Mouse (Mus musculus): Measurements from ENCODE around the gene Trmt6. TPM values are rescaled to one million over a fixed set of nuclear protein-coding genes. Genes with fewer than 3 reads are reported as not detected.

Gene Trmt6
- polyA plus RNA-seq, 1 experiment from 2014 or later: 23.5 TPM

GRCm38 (mm10) chr2:132848361-132848760 lies 32.5 kb upstream of the Trmt6 start:
- Histone ChIP-seq H3K4me2 (ENCODE audit: low read length) (no peak overlapping the region), H3K27ac (replicated peaks in 1 of 2; ENCODE audit: control insufficient read depth in 1 of 2, insufficient read depth in 1 of 2, low read depth in 2 of 2, low read length in 2 of 2) (no peak overlapping the region), H3K27me3 (ENCODE audit: control insufficient read depth, insufficient read depth, low read length) (no peaks in the 10 kb centered on the region), H3K36me3 (ENCODE audit: control insufficient read depth, insufficient read depth, low read length) (peaks cover 25% of the 10 kb centered on the region; the same call in 1 of the 2 replicates), H3K9me3 (ENCODE audit: control insufficient read depth, low read length) (no peaks in the 10 kb centered on the region), H3K4me1 (ENCODE audit: control insufficient read depth in 2 of 2, insufficient read depth in 2 of 2, low read length in 2 of 2) (peaks cover 4 to 10% of the 10 kb centered on the region in 2 experiments; a peak in 2 of 4 replicates), H3K9ac (ENCODE audit: low read length) (no peak overlapping the region), H3K4me3 (ENCODE audit: control insufficient read depth in 1 of 2, insufficient read depth in 1 of 2, low read depth in 1 of 2, low read length in 2 of 2) (no peak overlapping the region)
- no peak for ATAC-seq (ENCODE audit: insufficient number of reproducible peaks, insufficient read depth, low FRiP score, low read depth)
- 91% methylated on average over 4 of the region's 4 CpGs for WGBS

DNA sequence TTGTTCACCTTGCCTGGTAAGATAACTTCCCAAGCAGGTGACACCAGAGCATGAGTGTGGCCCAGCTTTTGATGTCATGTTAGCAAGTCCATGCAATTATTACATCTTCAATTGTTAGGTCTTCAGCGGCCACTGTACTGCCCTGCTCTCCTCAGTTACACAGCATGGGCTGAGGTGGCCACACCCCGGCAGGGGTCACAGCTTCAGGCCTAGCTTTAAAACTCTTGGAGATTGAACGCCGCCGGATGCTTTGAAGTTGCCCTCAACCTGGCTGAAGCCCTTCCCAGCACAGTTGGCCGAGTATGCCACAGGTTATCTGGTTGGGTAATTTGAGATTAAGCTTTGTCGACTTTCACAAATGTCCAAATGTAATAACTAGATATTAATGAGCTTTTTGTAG lies 31.7 kb upstream of the Trmt6 start:
- peak overlapping the region; percentile 90 for H3K9ac ChIP-seq (ENCODE audit: low read length)
- WGBS: 41% methylated on average over 7 of the region's 7 CpGs
- H3K4me2 ChIP-seq (ENCODE audit: low read length): peak overlapping the region; percentile 82
- H3K27ac ChIP-seq (replicated peaks in 1 of 2; ENCODE audit: control insufficient read depth in 1 of 2, insufficient read depth in 1 of 2, low read depth in 2 of 2, low read length in 2 of 2): no peak overlapping the region
- peaks cover 4 to 10% of the 10 kb centered on the region in 2 experiments; a peak in 2 of 4 replicates for H3K4me1 ChIP-seq (ENCODE audit: control insufficient read depth in 2 of 2, insufficient read depth in 2 of 2, low read length in 2 of 2)
- no peaks in the 10 kb centered on the region for H3K27me3 ChIP-seq (ENCODE audit: control insufficient read depth, insufficient read depth, low read length)
- H3K4me3 ChIP-seq (ENCODE audit: control insufficient read depth in 1 of 2, insufficient read depth in 1 of 2, low read depth in 1 of 2, low read length in 2 of 2): peak overlapping the region; percentile 92 to 93; a peak in 3 of 4 replicates
- H3K9me3 ChIP-seq (ENCODE audit: control insufficient read depth, low read length): no peaks in the 10 kb centered on the region
- peaks cover 33% of the 10 kb centered on the region for H3K36me3 ChIP-seq (ENCODE audit: control insufficient read depth, insufficient read depth, low read length)
- no peak for ATAC-seq (ENCODE audit: insufficient number of reproducible peaks, insufficient read depth, low FRiP score, low read depth)

- H3K9ac ChIP-seq (ENCODE audit: low read length): peak within 1 kb of the TSS; percentile 90
- H3K4me2 ChIP-seq (ENCODE audit: low read length): peak within 1 kb of the TSS; percentile 82
- H3K36me3 ChIP-seq (ENCODE audit: control insufficient read depth, insufficient read depth, low read length): peaks cover 26% of the 10 kb centered on the region
- peak within 1 kb of the TSS; percentile 72 to 85 for H3K27ac ChIP-seq (replicated peaks in 1 of 2; ENCODE audit: control insufficient read depth in 1 of 2, insufficient read depth in 1 of 2, low read depth in 2 of 2, low read length in 2 of 2)
- no peaks in the 10 kb centered on the region for H3K9me3 ChIP-seq (ENCODE audit: control insufficient read depth, low read length)
- no peaks in the 10 kb centered on the region for H3K27me3 ChIP-seq (ENCODE audit: control insufficient read depth, insufficient read depth, low read length)
- H3K4me1 ChIP-seq (ENCODE audit: control insufficient read depth in 2 of 2, insufficient read depth in 2 of 2, low read length in 2 of 2): peaks cover 4 to 10% of the 10 kb centered on the region in 2 experiments; a peak in 2 of 4 replicates
- peak; percentile 88 for ATAC-seq (ENCODE audit: insufficient number of reproducible peaks, insufficient read depth, low FRiP score, low read depth)
- peak within 1 kb of the TSS; percentile 92 to 93 for H3K4me3 ChIP-seq (ENCODE audit: control insufficient read depth in 1 of 2, insufficient read depth in 1 of 2, low read depth in 1 of 2, low read length in 2 of 2)
- under 1% methylated on average over 89 of the region's 96 CpGs for WGBS
Observed at GRCm38 (mm10) chr2:132846407-132847358, 30.8 kb upstream of the Trmt6 start, which contains the start of gene Crls1. Gene Crls1, plus strand, starts transcription at chr2:132846666.

DNA sequence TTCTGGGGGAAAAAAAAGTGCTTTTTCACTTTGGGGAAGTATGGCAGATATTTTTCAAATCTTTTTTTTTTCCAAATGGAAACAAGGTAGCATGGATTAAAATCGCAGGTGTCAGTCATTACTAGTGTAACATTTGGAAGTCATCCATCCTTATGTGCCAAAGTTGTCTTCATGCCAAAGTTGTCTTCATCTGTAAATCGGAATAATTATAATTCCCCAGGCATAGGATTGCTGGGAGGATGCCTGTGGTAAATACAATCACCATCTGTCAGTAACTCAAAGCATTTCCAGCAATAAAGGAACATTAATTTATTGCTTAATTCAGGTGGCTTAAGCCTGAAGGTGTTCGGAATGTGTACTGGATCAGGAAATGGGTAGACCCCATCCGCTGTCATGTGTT lies 25.2 kb upstream of the Trmt6 start:
- 88% methylated on average over 4 of the region's 4 CpGs for WGBS
- no peaks in the 10 kb centered on the region for H3K9me3 ChIP-seq (ENCODE audit: control insufficient read depth, low read length)
- no peak for ATAC-seq (ENCODE audit: insufficient number of reproducible peaks, insufficient read depth, low FRiP score, low read depth)
- no peak overlapping the region for H3K4me3 ChIP-seq (ENCODE audit: control insufficient read depth in 1 of 2, insufficient read depth in 1 of 2, low read depth in 1 of 2, low read length in 2 of 2)
- H3K9ac ChIP-seq (ENCODE audit: low read length): no peak overlapping the region
- peaks cover 20% of the 10 kb centered on the region for H3K36me3 ChIP-seq (ENCODE audit: control insufficient read depth, insufficient read depth, low read length)
- H3K4me1 ChIP-seq (ENCODE audit: control insufficient read depth in 2 of 2, insufficient read depth in 2 of 2, low read length in 2 of 2): no peaks in the 10 kb centered on the region
- H3K4me2 ChIP-seq (ENCODE audit: low read length): no peak overlapping the region
- H3K27ac ChIP-seq (replicated peaks in 1 of 2; ENCODE audit: control insufficient read depth in 1 of 2, insufficient read depth in 1 of 2, low read depth in 2 of 2, low read length in 2 of 2): no peak overlapping the region
- no peaks in the 10 kb centered on the region for H3K27me3 ChIP-seq (ENCODE audit: control insufficient read depth, insufficient read depth, low read length)

DNA sequence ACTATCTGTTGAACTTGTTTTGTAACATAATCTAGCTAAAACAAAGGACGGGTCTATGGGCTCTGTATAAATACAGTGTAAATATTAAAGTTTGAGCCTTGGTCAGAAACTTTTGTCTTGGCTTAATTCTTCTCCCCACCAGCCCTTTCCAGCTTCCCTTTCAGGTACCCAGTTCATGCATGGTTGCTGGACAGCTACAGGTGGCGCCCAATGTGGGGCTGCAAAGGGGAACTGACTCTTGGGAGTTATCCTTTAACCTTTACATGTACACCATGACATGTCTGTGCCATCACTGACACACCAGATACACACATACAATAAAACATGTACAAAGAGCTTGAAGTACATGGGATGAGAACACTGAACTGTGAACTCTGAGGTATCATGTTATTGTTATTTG lies 12.9 kb downstream of the Trmt6 start:
- Histone ChIP-seq H3K4me3 (ENCODE audit: control insufficient read depth in 1 of 2, insufficient read depth in 1 of 2, low read depth in 1 of 2, low read length in 2 of 2) (no peak overlapping the region), H3K9ac (ENCODE audit: low read length) (no peak overlapping the region), H3K4me2 (ENCODE audit: low read length) (no peak overlapping the region), H3K27me3 (ENCODE audit: control insufficient read depth, insufficient read depth, low read length) (no peaks in the 10 kb centered on the region), H3K36me3 (ENCODE audit: control insufficient read depth, insufficient read depth, low read length) (peaks cover 49% of the 10 kb centered on the region), H3K4me1 (ENCODE audit: control insufficient read depth in 2 of 2, insufficient read depth in 2 of 2, low read length in 2 of 2) (no peaks in the 10 kb centered on the region), H3K9me3 (ENCODE audit: control insufficient read depth, low read length) (no peaks in the 10 kb centered on the region), H3K27ac (replicated peaks in 1 of 2; ENCODE audit: control insufficient read depth in 1 of 2, insufficient read depth in 1 of 2, low read depth in 2 of 2, low read length in 2 of 2) (no peak overlapping the region)
- no peak for ATAC-seq (ENCODE audit: insufficient number of reproducible peaks, insufficient read depth, low FRiP score, low read depth)
- 81% methylated on average over 2 of the region's 2 CpGs for WGBS

- no peaks in the 10 kb centered on the region for H3K27me3 ChIP-seq (ENCODE audit: control insufficient read depth, insufficient read depth, low read length)
- ATAC-seq (ENCODE audit: insufficient number of reproducible peaks, insufficient read depth, low FRiP score, low read depth): no peak
- H3K9me3 ChIP-seq (ENCODE audit: control insufficient read depth, low read length): no peaks in the 10 kb centered on the region
- 77% methylated on average over 7 of the region's 7 CpGs for WGBS
- no peaks in the 10 kb centered on the region for H3K36me3 ChIP-seq (ENCODE audit: control insufficient read depth, insufficient read depth, low read length)
- H3K4me3 ChIP-seq (ENCODE audit: control insufficient read depth in 1 of 2, insufficient read depth in 1 of 2, low read depth in 1 of 2, low read length in 2 of 2): no peak overlapping the region
- H3K27ac ChIP-seq (replicated peaks in 1 of 2; ENCODE audit: control insufficient read depth in 1 of 2, insufficient read depth in 1 of 2, low read depth in 2 of 2, low read length in 2 of 2): no peak overlapping the region
- no peak overlapping the region for H3K4me2 ChIP-seq (ENCODE audit: low read length)
- H3K4me1 ChIP-seq (ENCODE audit: control insufficient read depth in 2 of 2, insufficient read depth in 2 of 2, low read length in 2 of 2): no peaks in the 10 kb centered on the region
- H3K9ac ChIP-seq (ENCODE audit: low read length): no peak overlapping the region
Observed at GRCm38 (mm10) chr2:132794204-132794586, 21.7 kb downstream of the Trmt6 start.

DNA sequence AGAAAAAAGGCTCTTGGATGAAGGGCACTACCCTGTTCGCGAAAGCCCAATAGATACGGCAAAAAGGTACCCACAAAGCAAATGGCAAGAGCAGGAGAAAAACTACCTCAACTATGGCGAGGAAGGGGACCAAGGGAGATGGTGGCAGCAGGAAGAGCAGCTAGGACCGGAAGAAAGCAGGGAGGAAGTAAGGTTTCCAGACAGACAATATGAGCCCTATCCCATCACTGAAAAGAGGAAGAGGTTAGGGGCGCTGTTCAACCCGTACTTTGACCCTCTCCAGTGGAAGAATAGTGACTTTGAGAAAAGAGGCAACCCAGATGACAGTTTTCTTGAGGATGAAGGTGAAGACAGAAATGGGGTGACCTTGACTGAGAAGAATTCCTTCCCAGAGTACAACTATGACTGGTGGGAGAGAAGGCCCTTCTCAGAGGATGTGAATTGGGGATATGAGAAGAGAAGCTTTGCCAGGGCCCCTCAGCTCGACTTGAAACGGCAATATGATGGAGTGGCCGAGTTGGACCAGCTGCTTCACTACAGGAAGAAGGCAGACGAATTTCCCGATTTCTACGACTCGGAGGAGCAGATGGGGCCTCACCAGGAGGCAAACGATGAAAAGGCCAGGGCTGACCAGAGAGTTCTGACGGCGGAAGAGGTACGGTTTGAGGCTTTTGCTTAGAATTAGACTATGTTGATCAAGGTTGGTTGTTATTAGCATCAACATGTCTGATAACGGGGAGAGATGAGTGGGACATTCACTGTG lies 22.2 kb downstream of the Trmt6 start:
- no peak overlapping the region for H3K9ac ChIP-seq (ENCODE audit: low read length)
- H3K4me3 ChIP-seq (ENCODE audit: control insufficient read depth in 1 of 2, insufficient read depth in 1 of 2, low read depth in 1 of 2, low read length in 2 of 2): no peak overlapping the region
- no peak overlapping the region for H3K27ac ChIP-seq (replicated peaks in 1 of 2; ENCODE audit: control insufficient read depth in 1 of 2, insufficient read depth in 1 of 2, low read depth in 2 of 2, low read length in 2 of 2)
- 77% methylated on average over 19 of the region's 19 CpGs for WGBS
- H3K27me3 ChIP-seq (ENCODE audit: control insufficient read depth, insufficient read depth, low read length): no peaks in the 10 kb centered on the region
- no peaks in the 10 kb centered on the region for H3K9me3 ChIP-seq (ENCODE audit: control insufficient read depth, low read length)
- no peaks in the 10 kb centered on the region for H3K36me3 ChIP-seq (ENCODE audit: control insufficient read depth, insufficient read depth, low read length)
- H3K4me1 ChIP-seq (ENCODE audit: control insufficient read depth in 2 of 2, insufficient read depth in 2 of 2, low read length in 2 of 2): no peaks in the 10 kb centered on the region
- no peak for ATAC-seq (ENCODE audit: insufficient number of reproducible peaks, insufficient read depth, low FRiP score, low read depth)
- no peak overlapping the region for H3K4me2 ChIP-seq (ENCODE audit: low read length)
